Mouse (Mus musculus): ENCODE results near the gene Vwa5b2. TPM values are rescaled to one million over a fixed set of nuclear protein-coding genes. Genes with fewer than 3 reads are reported as not detected.

The Vwa5b2 gene
- polyA plus RNA-seq, 1 experiment from 2014 or later: 7.3 TPM

DNA sequence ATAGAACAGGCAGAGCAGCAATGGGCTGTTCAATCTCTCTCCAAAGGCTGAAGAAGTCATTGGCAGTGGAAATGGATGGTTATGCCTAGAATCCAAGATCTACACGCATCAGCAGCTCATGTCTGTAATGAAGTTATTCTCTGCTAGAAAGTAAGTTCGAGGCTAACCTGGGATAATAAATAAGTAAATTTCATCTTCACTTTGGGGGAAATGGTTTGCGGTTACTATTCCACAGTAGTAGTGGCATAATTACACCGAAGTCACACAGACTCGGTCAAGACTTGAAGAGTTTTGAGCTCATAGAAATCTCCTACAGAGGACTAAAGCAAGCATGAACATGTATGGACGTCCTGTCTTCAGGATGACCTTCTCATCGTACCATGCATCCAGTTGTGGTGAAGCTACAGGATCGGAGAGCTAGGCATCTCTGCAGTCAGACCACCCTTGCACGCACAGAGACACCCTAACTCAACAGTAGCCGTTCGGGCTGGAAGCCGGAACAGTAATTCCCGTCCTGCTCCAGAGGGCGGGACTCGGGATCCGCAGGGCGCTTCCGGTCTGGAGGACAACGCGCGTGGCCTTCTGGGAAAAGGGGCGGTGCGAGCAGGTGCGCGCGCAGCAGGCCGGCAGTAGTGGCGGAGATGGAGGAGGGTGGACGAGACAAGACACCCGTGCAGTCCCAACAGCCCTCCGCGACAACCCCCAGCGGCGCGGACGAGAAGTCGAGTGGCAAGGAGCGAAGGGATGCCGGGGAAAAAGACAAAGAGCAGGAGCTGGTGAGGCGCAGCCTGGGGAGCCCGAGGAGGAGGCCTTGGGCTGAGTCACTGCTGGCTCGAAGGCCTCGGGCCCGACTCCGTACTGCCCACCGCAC is 62.0 kb downstream of the Vwa5b2 start, which contains the start of gene Psmd2:
Gene Psmd2, plus strand, starts transcription at position 577 of the 871 bp plus-strand sequence.
- Histone ChIP-seq H3K4me3 (replicated peaks; ENCODE audit: low read length) (peak within 1 kb of the TSS; percentile 86), H3K27ac (ENCODE audit: low read length) (peak within 1 kb of the TSS; percentile 83), H3K36me3 (ENCODE audit: control insufficient read depth, insufficient read depth) (peaks cover 12% of the 10 kb centered on the region), H3K9ac (replicated peaks; ENCODE audit: low read depth, low read length) (peak within 1 kb of the TSS; percentile 90), H3K27me3 (replicated peaks; ENCODE audit: control insufficient read depth, insufficient read depth, low read length) (no peaks in the 10 kb centered on the region), H3K9me3 (ENCODE audit: control insufficient read depth, low read length) (no peaks in the 10 kb centered on the region), H3K4me1 (replicated peaks; ENCODE audit: control insufficient read depth, insufficient read depth, low read length) (peaks cover 18% of the 10 kb centered on the region), H3K4me2 (ENCODE audit: low read length) (peak within 1 kb of the TSS; percentile 99)
- peak; percentile 97 for ATAC-seq
- WGBS: 3% methylated on average over 42 of the region's 46 CpGs

DNA sequence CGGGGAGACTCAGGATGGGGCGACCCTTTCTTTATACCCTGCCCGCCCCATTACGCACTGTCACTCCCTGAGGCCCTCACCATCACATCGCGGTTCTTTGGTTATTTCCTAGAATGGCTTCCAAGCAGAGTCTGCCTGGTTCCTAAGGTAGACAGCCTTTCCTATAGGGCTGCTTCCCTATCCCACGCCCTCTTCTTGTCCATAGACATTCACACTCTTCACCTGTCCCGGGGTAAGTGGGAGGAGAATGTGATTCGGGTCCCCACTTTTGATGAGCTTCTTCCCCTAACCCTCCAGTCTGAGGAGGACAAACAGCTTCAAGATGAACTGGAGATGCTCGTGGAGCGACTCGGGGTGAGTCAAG is 62.7 kb downstream of the Vwa5b2 start:
- Histone ChIP-seq H3K9me3 (ENCODE audit: control insufficient read depth, low read length) (no peaks in the 10 kb centered on the region), H3K36me3 (ENCODE audit: control insufficient read depth, insufficient read depth) (peaks cover 17% of the 10 kb centered on the region), H3K27ac (ENCODE audit: low read length) (peak overlapping the region; percentile 83; the same call in 1 of the 2 replicates), H3K4me2 (ENCODE audit: low read length) (peak overlapping the region; percentile 99), H3K27me3 (replicated peaks; ENCODE audit: control insufficient read depth, insufficient read depth, low read length) (no peaks in the 10 kb centered on the region), H3K4me3 (replicated peaks; ENCODE audit: low read length) (peak overlapping the region; percentile 86), H3K4me1 (replicated peaks; ENCODE audit: control insufficient read depth, insufficient read depth, low read length) (peaks cover 18% of the 10 kb centered on the region), H3K9ac (replicated peaks; ENCODE audit: low read depth, low read length) (peak overlapping the region; percentile 90)
- WGBS: 9% methylated on average over 12 of the region's 12 CpGs
- ATAC-seq: no peak

DNA sequence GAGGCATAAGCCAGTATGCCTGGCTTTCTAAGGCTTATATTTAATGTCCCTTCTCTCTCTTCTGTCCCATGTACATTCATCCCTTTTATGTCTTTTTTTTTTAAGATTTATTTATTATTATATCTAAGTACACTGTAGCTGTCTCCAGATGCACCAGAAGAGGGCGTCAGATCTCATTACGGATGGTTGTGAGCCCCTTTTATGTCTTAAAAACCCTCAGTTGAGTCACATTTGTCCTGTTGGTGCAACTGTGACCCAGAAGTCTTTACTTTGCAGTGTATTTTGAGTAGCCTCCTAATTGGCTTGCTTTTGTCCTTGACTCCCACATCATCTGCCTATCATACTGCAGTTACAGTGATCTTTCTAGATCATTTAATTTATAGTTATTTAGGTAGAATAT is 64.0 kb downstream of the Vwa5b2 start:
- Histone ChIP-seq H3K27ac (ENCODE audit: low read length) (no peak overlapping the region), H3K27me3 (replicated peaks; ENCODE audit: control insufficient read depth, insufficient read depth, low read length) (no peaks in the 10 kb centered on the region), H3K4me3 (replicated peaks; ENCODE audit: low read length) (no peak overlapping the region), H3K4me2 (ENCODE audit: low read length) (no peak overlapping the region), H3K9ac (replicated peaks; ENCODE audit: low read depth, low read length) (no peak overlapping the region), H3K36me3 (ENCODE audit: control insufficient read depth, insufficient read depth) (peaks cover 30% of the 10 kb centered on the region), H3K4me1 (replicated peaks; ENCODE audit: control insufficient read depth, insufficient read depth, low read length) (peaks cover 18% of the 10 kb centered on the region), H3K9me3 (ENCODE audit: control insufficient read depth, low read length) (no peaks in the 10 kb centered on the region)
- no peak for ATAC-seq
- 32% methylated on average over 2 of the region's 2 CpGs for WGBS

MicroRNAs within 50 kb of the gene (microRNA counts, 519-probe panel; counts per million panel counts)
- 2,263 counts per million, percentile 50 among the panel's probes with 10 or more counts for microRNA mmu-miR-1224

Small RNA genes lying within 50 kb of the gene (microRNA-seq; reads per million reads assigned to microRNA genes)
- 12.7 reads per million, percentile 31 among the genes with 10 or more reads in this experiment for gene Mir1224

Other genes starting within 250 kb of the Vwa5b2 start
- 164 and 185 TPM in 2 replicates for gene Abcc5, start 163.1 kb upstream of the Vwa5b2 start, polyA plus RNA-seq (2015; fragmentation: Nextera tagmentation; extraction: Ambion mirVana)
- 104 and 107 TPM in 2 replicates for gene Eif2b5, start 90.7 kb upstream of the Vwa5b2 start, polyA plus RNA-seq (2015; fragmentation: Nextera tagmentation; extraction: Ambion mirVana)
- 30.6 and 37.0 TPM in 2 replicates for gene Dvl3, start 72.5 kb upstream of the Vwa5b2 start, polyA plus RNA-seq (2015; fragmentation: Nextera tagmentation; extraction: Ambion mirVana)
- gene Ap2m1, start 54.0 kb upstream of the Vwa5b2 start, polyA plus RNA-seq (2015; fragmentation: Nextera tagmentation; extraction: Ambion mirVana): 1,152 and 1,198 TPM in 2 replicates
- 77.8 and 84.6 TPM in 2 replicates for gene Abcf3, start 40.9 kb upstream of the Vwa5b2 start, polyA plus RNA-seq (2015; fragmentation: Nextera tagmentation; extraction: Ambion mirVana)
- gene Eef1akmt4, start 22.1 kb downstream of the Vwa5b2 start, polyA plus RNA-seq (2015; fragmentation: Nextera tagmentation; extraction: Ambion mirVana): 15.4 and 16.4 TPM in 2 replicates
- gene Gm49333, start 22.1 kb downstream of the Vwa5b2 start, polyA plus RNA-seq (2015; fragmentation: Nextera tagmentation; extraction: Ambion mirVana): not detected in 2 replicates
- 30.9 and 34.0 TPM in 2 replicates for gene Alg3, start 22.3 kb downstream of the Vwa5b2 start, polyA plus RNA-seq (2015; fragmentation: Nextera tagmentation; extraction: Ambion mirVana)
- gene Camk2n2, start 31.8 kb downstream of the Vwa5b2 start, polyA plus RNA-seq (2015; fragmentation: Nextera tagmentation; extraction: Ambion mirVana): 18.8 and 22.5 TPM in 2 replicates
- 12.4 and 17.0 TPM in 2 replicates for gene Ece2, start 40.4 kb downstream of the Vwa5b2 start, polyA plus RNA-seq (2015; fragmentation: Nextera tagmentation; extraction: Ambion mirVana)
- gene Psmd2, start 62.2 kb downstream of the Vwa5b2 start, polyA plus RNA-seq (2015; fragmentation: Nextera tagmentation; extraction: Ambion mirVana): 401 and 408 TPM in 2 replicates
- 131 and 142 TPM in 2 replicates for gene Eif4g1, start 78.8 kb downstream of the Vwa5b2 start, polyA plus RNA-seq (2015; fragmentation: Nextera tagmentation; extraction: Ambion mirVana)
- 57.4 and 65.3 TPM in 2 replicates for gene Fam131a, start 103.8 kb downstream of the Vwa5b2 start, polyA plus RNA-seq (2015; fragmentation: Nextera tagmentation; extraction: Ambion mirVana)
- 84.5 and 94.4 TPM in 2 replicates for gene Polr2h, start 128.2 kb downstream of the Vwa5b2 start, polyA plus RNA-seq (2015; fragmentation: Nextera tagmentation; extraction: Ambion mirVana)
- gene Clcn2, start 128.3 kb downstream of the Vwa5b2 start, polyA plus RNA-seq (2015; fragmentation: Nextera tagmentation; extraction: Ambion mirVana): 15.9 and 20.8 TPM in 2 replicates
- 4.2 and 4.4 TPM in 2 replicates for gene Chrd, start 143.7 kb downstream of the Vwa5b2 start, polyA plus RNA-seq (2015; fragmentation: Nextera tagmentation; extraction: Ambion mirVana)
- 0.83 and 1.5 TPM in 2 replicates for gene Thpo, start 145.0 kb downstream of the Vwa5b2 start, polyA plus RNA-seq (2015; fragmentation: Nextera tagmentation; extraction: Ambion mirVana)

All from forebrain, embryonic 16.5 days (tissue).